Comparison of ENCODE assay signal across 19 mouse cellular contexts in the genomic region with DNA sequence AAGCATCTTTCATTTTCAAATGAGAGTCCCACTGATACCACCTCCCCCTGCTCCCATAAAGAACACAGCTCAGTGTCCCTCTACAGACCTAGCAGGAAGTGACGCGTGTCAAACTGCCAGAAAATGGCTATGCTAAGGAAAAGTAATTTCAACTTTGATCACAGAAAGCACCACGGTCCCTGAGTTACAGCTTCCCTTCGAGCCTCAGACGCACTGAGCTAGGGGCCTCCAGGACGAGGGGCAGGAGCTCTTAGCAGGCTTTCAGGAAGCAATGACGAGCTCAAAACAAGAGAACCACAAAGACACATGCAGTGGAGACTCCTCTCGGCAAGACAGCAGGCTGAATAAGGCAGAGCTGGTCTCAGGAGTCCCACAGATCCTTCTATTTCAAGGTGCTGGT.
A peak's percentile ranks its signal among the peaks of the same experiment; 100 is the strongest.
DNase-seq lines count a peak whose midpoint lies in the region; ATAC-seq and TF ChIP-seq lines count a peak whose summit lies in the region.
"Had no signal": no experiment of that assay in that cellular context is flagged by ENCODE, and none has a peak within 500 bp of the region (broad histone marks: within the 10 kb centered on the region; RNA-seq: fewer than 3 reads in every experiment).

No protein-coding gene starts in this region.

- peak; percentile 27; the same call in 1 of the 2 replicates for ATAC-seq in common myeloid progenitor, adult 5-6 weeks (replicated peaks; ENCODE audit: low read depth, poor library complexity, severe bottlenecking)
- ATAC-seq: forebrain, embryonic 16.5 days; intestine, embryonic 15.5 days had no signal

- H3K36me3 ChIP-seq in thymus, adult 2 months (ENCODE audit: control insufficient read depth, insufficient read depth, low read length) = no peaks in the 10 kb centered on the region
- no peaks in the 10 kb centered on the region for H3K36me3 ChIP-seq in midbrain, embryonic 10.5 days
- H3K36me3 ChIP-seq: embryonic facial prominence, embryonic 15.5 days; hindbrain, embryonic 13.5 days; intestine, embryonic 15.5 days; limb, embryonic 13.5 days had no signal

- TF ChIP-seq CTCF in thymus, adult 2 months (IDR thresholded peaks at IDR 0.05; ENCODE audit: borderline replicate concordance, control insufficient read depth, extremely low read depth, insufficient read depth, low read length, poor library complexity) = no peak
- no peak for TF ChIP-seq CTCF in olfactory bulb, adult 2 months (IDR thresholded peaks at IDR 0.05; ENCODE audit: insufficient read depth, low read depth, low read length)

- no peak for TF ChIP-seq POLR2A in thymus, adult 2 months (IDR thresholded peaks at IDR 0.05; ENCODE audit: control insufficient read depth, extremely low read depth, insufficient read depth, low read length, poor library complexity)
- TF ChIP-seq POLR2A in olfactory bulb, adult 2 months (IDR thresholded peaks at IDR 0.05; ENCODE audit: insufficient read depth, low read depth, low read length) = no peak

- peak overlapping the region; percentile 35; the same call in 1 of the 2 replicates for H3K27ac ChIP-seq in thymus, adult 2 months (ENCODE audit: control insufficient read depth, insufficient read depth, low read length)
- peak overlapping the region; percentile 25; the same call in 1 of the 2 replicates for H3K27ac ChIP-seq in olfactory bulb, adult 2 months (ENCODE audit: insufficient read depth, low read depth, low read length)
- H3K27ac ChIP-seq in midbrain, embryonic 10.5 days (replicated peaks) = no peak overlapping the region
- H3K27ac ChIP-seq: embryonic facial prominence, embryonic 15.5 days; hindbrain, embryonic 13.5 days; intestine, embryonic 15.5 days; limb, embryonic 13.5 days; liver, embryonic 14.5 days had no signal

- no peak for DNase-seq in thymus, adult 2 months
- DNase-seq in thymus, adult 18-20 months = no peak
- DNase-seq in midbrain, embryonic 10.5 days (ENCODE audit: low spot score) = no peak
- DNase-seq in adrenal gland, adult 2 months = no peak
- no peak for DNase-seq in c-Kit-positive CD71-positive TER-119-positive erythroid progenitor cells, embryonic 14.5 days (ENCODE audit: low spot score)
- DNase-seq: adrenal gland, adult 8-10 months; cerebellum, adult 11 months; cerebellum, postnatal 25 days; gastrocnemius, postnatal 36 days; heart, postnatal 10 days; lung, postnatal 10 days had no signal

- H3K27me3 ChIP-seq in thymus, adult 2 months (ENCODE audit: control insufficient read depth, insufficient read depth, low read length) = no peaks in the 10 kb centered on the region
- no peaks in the 10 kb centered on the region for H3K27me3 ChIP-seq in midbrain, embryonic 10.5 days (ENCODE audit: low read depth, poor library complexity, severe bottlenecking)
- H3K27me3 ChIP-seq: embryonic facial prominence, embryonic 15.5 days; hindbrain, embryonic 13.5 days; intestine, embryonic 15.5 days; limb, embryonic 13.5 days had no signal

- H3K4me3 ChIP-seq in thymus, adult 2 months (ENCODE audit: control insufficient read depth, insufficient read depth, low read length) = no peak overlapping the region
- H3K4me3 ChIP-seq in olfactory bulb, adult 2 months (ENCODE audit: insufficient read depth, low read depth, low read length) = no peak overlapping the region
- H3K4me3 ChIP-seq in midbrain, embryonic 10.5 days = no peak overlapping the region
- H3K4me3 ChIP-seq: embryonic facial prominence, embryonic 15.5 days; hindbrain, embryonic 13.5 days; intestine, embryonic 15.5 days; limb, embryonic 13.5 days had no signal

- peaks cover 34% of the 10 kb centered on the region for H3K4me1 ChIP-seq in thymus, adult 2 months (replicated peaks; ENCODE audit: control insufficient read depth, insufficient read depth, low read length)
- peaks cover 44% of the 10 kb centered on the region for H3K4me1 ChIP-seq in olfactory bulb, adult 2 months (ENCODE audit: control insufficient read depth, insufficient read depth, low read length)
- no peaks in the 10 kb centered on the region for H3K4me1 ChIP-seq in midbrain, embryonic 10.5 days
- H3K4me1 ChIP-seq: intestine, embryonic 15.5 days had no signal

- H3K9me3 ChIP-seq in midbrain, embryonic 10.5 days (replicated peaks) = no peaks in the 10 kb centered on the region
- H3K9me3 ChIP-seq: embryonic facial prominence, embryonic 15.5 days; hindbrain, embryonic 13.5 days; intestine, embryonic 15.5 days; limb, embryonic 13.5 days had no signal

- 11% methylated on average over 8 of the region's 8 CpGs for WGBS in thymus, adult 2 months
- 69% methylated on average over 8 of the region's 8 CpGs for WGBS in olfactory bulb, adult 2 months
- WGBS in midbrain, embryonic 10.5 days = 78% methylated on average over 8 of the region's 8 CpGs
